Mouse (Mus musculus): ENCODE data around the gene A830031A19Rik.

The A830031A19Rik gene

GRCm38 (mm10) chr11:24008976-24009375, 65.9 kb downstream of the A830031A19Rik start:
- DNase-seq (ENCODE audit: low spot score), result no peak

GRCm38 (mm10) chr11:24008244-24008643, 66.6 kb downstream of the A830031A19Rik start:
- DNase-seq (ENCODE audit: low spot score), result peak; percentile 8

- DNase-seq (ENCODE audit: low spot score), result no peak
Observed at GRCm38 (mm10) chr11:24005445-24006156, 69.3 kb downstream of the A830031A19Rik start.

GRCm38 (mm10) chr11:24000675-24001074, 74.2 kb downstream of the A830031A19Rik start:
- DNase-seq (ENCODE audit: low spot score), result no peak

Data from ovary, postnatal 14 days (tissue).